Mouse (Mus musculus): ENCODE data around the gene Pabpc1l.

The Pabpc1l gene

GRCm38 (mm10) chr2:164087416-164088017 is 62.3 kb downstream of the Pabpc1l start:
- DNase-seq (ENCODE audit: low spot score): no peak

GRCm38 (mm10) chr2:164089508-164089907 is 64.3 kb downstream of the Pabpc1l start:
- no peak for DNase-seq (ENCODE audit: low spot score)

- DNase-seq (ENCODE audit: low spot score): no peak
These were observed 68.9 kb downstream of the Pabpc1l start for GRCm38 (mm10) chr2:164094152-164094551.

- DNase-seq (ENCODE audit: low spot score): no peak
These were observed 73.5 kb downstream of the Pabpc1l start for GRCm38 (mm10) chr2:164098603-164099250.
